Mouse (Mus musculus): ENCODE measurements around the gene Sdf2l1.

- no peak for TF ChIP-seq CTCF (IDR thresholded peaks at IDR 0.05; ENCODE audit: borderline replicate concordance, control insufficient read depth, extremely low read depth, insufficient read depth, low read length, poor library complexity)
- TF ChIP-seq POLR2A (IDR thresholded peaks at IDR 0.05; ENCODE audit: control insufficient read depth, extremely low read depth, insufficient read depth, low read length, poor library complexity) = no peak
These were observed 49.9 kb downstream of the Sdf2l1 start for GRCm38 (mm10) chr16:17082121-17082792.

All from thymus, adult 2 months (tissue).